Mouse (Mus musculus): ENCODE measurements at regions not wholly inside any gene's neighbourhood (a gene's known extent, or its start where the extent isn't known, plus 50 kb on each side); places are given as distances from the start of the nearest gene placed in this dataset.

GRCm38 (mm10) chr12:5637571-5638275, 262.2 kb upstream of the Klhl29 start:
- TF ChIP-seq CTCF (IDR thresholded peaks at IDR 0.05; ENCODE audit: borderline replicate concordance, extremely low read depth, insufficient read depth, insufficient read length) (no peak), POLR2A (IDR thresholded peaks at IDR 0.05; ENCODE audit: borderline replicate concordance, extremely low read depth, insufficient read depth, insufficient read length, poor library complexity, severe bottlenecking) (no peak)
- DNase-seq (ENCODE audit: low read depth) = peak; percentile 81

GRCm38 (mm10) chr12:5633971-5634370, 258.5 kb upstream of the Klhl29 start:
- peak; percentile 14 for DNase-seq (ENCODE audit: low read depth)
- no peak for TF ChIP-seq POLR2A (IDR thresholded peaks at IDR 0.05; ENCODE audit: borderline replicate concordance, extremely low read depth, insufficient read depth, insufficient read length, poor library complexity, severe bottlenecking)
- TF ChIP-seq CTCF (IDR thresholded peaks at IDR 0.05; ENCODE audit: borderline replicate concordance, extremely low read depth, insufficient read depth, insufficient read length) = no peak

DNA sequence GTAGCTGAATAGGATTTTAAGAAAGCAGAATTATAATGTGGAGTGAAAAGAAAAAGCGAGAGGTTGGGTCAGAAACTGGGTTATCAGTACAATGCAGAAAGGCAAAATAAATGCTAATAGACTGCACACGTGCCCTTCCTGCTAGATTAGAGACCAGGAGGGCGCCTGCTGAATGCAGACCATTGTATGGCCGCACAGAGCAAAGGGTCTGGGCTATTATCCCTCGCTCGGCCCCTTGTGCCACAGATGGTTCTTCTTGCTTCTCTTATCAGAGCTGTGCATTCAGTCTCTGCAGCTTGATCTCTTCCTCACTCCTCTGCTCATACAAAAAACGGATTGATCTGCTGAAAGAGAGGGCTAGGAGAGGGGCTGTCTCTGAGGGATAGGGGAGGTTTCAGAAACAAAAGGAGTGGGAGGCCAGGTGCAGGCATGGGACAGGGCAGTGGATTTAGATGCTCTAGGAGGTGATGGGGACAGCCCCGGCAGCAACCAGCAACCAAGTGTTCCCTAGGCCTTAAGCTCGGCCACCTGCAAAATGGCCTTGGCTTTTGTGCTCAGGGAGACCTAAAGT, 225.7 kb upstream of the Klhl29 start:
- TF ChIP-seq CTCF (IDR thresholded peaks at IDR 0.05; ENCODE audit: borderline replicate concordance, extremely low read depth, insufficient read depth, insufficient read length) = no peak
- TF ChIP-seq POLR2A (IDR thresholded peaks at IDR 0.05; ENCODE audit: borderline replicate concordance, extremely low read depth, insufficient read depth, insufficient read length, poor library complexity, severe bottlenecking) = no peak
- DNase-seq (ENCODE audit: low read depth) = peak; percentile 54

- TF ChIP-seq POLR2A (IDR thresholded peaks at IDR 0.05; ENCODE audit: borderline replicate concordance, extremely low read depth, insufficient read depth, insufficient read length, poor library complexity, severe bottlenecking) (no peak), CTCF (IDR thresholded peaks at IDR 0.05; ENCODE audit: borderline replicate concordance, extremely low read depth, insufficient read depth, insufficient read length) (no peak)
- DNase-seq (ENCODE audit: low read depth) = no peak
Measured at GRCm38 (mm10) chr12:5599426-5599825, 223.9 kb upstream of the Klhl29 start.

DNA sequence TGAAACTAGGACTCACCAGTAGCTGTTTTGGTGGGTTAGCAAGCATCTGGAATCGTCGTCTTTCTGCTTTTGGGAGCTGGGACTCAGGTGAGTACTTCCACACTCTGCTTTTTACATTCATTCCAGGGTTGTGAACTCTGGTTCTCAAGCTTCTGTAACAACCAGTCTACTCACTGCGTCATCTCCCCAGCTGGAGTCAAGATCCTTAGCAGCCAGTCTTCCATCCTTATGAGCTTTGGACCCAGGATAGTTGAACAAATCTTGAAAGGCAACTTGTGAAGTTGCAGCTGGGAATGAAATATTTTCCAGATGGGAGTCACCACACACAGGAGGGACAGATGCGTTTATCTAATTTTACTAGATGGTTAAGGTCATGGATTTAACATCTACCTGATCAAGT, 223.5 kb upstream of the Klhl29 start:
- TF ChIP-seq CTCF (IDR thresholded peaks at IDR 0.05; ENCODE audit: borderline replicate concordance, extremely low read depth, insufficient read depth, insufficient read length) (no peak), POLR2A (IDR thresholded peaks at IDR 0.05; ENCODE audit: borderline replicate concordance, extremely low read depth, insufficient read depth, insufficient read length, poor library complexity, severe bottlenecking) (no peak)
- no peak for DNase-seq (ENCODE audit: low read depth)

DNA sequence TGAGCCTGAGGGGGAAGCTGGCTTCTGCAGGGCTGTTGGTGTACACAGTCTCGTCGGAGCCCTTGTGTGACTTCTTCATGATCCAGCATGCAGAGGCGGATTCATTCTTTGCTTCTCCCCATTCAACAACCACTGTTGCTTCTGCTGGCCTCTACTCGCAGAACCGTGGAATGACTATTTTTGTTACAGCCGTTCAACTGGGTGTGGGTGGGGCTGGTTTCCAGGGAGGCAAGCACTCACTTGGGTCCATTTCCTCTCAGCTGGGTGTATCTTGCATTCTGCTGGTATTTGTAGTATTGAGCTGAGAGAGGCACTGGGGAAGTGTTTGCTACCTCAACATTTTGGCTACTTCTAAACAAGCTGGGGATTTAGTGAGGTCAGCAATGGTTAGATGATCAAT, 197.3 kb upstream of the Klhl29 start:
- TF ChIP-seq CTCF (IDR thresholded peaks at IDR 0.05; ENCODE audit: borderline replicate concordance, extremely low read depth, insufficient read depth, insufficient read length) (no peak), POLR2A (IDR thresholded peaks at IDR 0.05; ENCODE audit: borderline replicate concordance, extremely low read depth, insufficient read depth, insufficient read length, poor library complexity, severe bottlenecking) (no peak)
- no peak for DNase-seq (ENCODE audit: low read depth)

- no peak for TF ChIP-seq POLR2A (IDR thresholded peaks at IDR 0.05; ENCODE audit: borderline replicate concordance, extremely low read depth, insufficient read depth, insufficient read length, poor library complexity, severe bottlenecking)
- TF ChIP-seq CTCF (IDR thresholded peaks at IDR 0.05; ENCODE audit: borderline replicate concordance, extremely low read depth, insufficient read depth, insufficient read length) = no peak
Measured at GRCm38 (mm10) chr12:5568941-5569340, 193.5 kb upstream of the Klhl29 start.

DNA sequence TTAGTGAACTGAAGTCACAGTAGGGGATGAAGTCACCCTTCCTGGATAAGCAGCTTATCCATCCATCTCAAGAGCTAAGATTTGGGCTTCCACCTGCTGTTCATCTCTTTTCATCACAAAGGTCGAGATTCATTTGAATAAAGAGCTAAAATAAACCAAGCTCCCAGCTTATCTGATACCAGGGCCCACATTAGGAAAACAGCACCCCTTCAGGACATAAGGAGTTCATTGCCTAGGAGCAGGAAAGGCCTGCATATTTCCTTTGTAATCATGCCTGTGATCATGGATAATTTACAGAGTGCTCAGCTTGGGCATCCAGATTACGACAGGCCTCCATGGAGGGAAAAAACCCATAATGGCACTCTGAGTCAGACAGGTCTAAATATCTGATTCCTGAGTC, 190.7 kb upstream of the Klhl29 start:
- TF ChIP-seq POLR2A (IDR thresholded peaks at IDR 0.05; ENCODE audit: borderline replicate concordance, extremely low read depth, insufficient read depth, insufficient read length, poor library complexity, severe bottlenecking) = no peak
- TF ChIP-seq CTCF (IDR thresholded peaks at IDR 0.05; ENCODE audit: borderline replicate concordance, extremely low read depth, insufficient read depth, insufficient read length) = 0 out of 2 replicates have a peak, but pooled peaks have one; percentile 5
- DNase-seq (ENCODE audit: low read depth) = peak; percentile 39

More at GRCm38 (mm10) chr12:5568941-5569340, 193.5 kb upstream of the Klhl29 start:
- no peak for DNase-seq (ENCODE audit: low read depth)

GRCm38 (mm10) chr12:5552607-5553006, 177.1 kb upstream of the Klhl29 start:
- no peak for DNase-seq (ENCODE audit: low read depth)
- TF ChIP-seq CTCF (IDR thresholded peaks at IDR 0.05; ENCODE audit: borderline replicate concordance, extremely low read depth, insufficient read depth, insufficient read length) = no peak
- no peak for TF ChIP-seq POLR2A (IDR thresholded peaks at IDR 0.05; ENCODE audit: borderline replicate concordance, extremely low read depth, insufficient read depth, insufficient read length, poor library complexity, severe bottlenecking)

- no peak for DNase-seq (ENCODE audit: low read depth)
- no peak for TF ChIP-seq POLR2A (IDR thresholded peaks at IDR 0.05; ENCODE audit: borderline replicate concordance, extremely low read depth, insufficient read depth, insufficient read length, poor library complexity, severe bottlenecking)
Measured at GRCm38 (mm10) chr12:5551901-5552300, 176.4 kb upstream of the Klhl29 start.

DNA sequence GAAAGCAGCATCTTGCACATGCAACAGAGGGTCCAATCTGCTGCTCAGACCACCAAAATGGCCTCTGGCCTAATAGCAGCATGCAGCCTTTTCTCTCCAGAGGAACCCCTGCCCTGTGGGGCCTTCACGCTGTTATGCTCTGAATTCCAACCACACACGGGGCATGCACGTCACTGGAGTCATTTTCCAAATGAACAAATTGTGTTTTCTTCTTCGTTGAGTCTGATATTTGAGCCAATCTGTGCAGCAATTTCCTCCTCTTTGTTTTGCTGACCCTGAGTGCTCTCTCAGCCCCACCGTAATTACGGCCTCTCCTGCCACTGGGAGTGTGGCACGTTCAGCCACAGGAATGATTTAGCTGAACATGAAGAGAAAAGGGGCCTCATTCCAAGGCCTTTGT, 174.3 kb upstream of the Klhl29 start:
- peak; percentile 58 for DNase-seq (ENCODE audit: low read depth)
- no peak for TF ChIP-seq POLR2A (IDR thresholded peaks at IDR 0.05; ENCODE audit: borderline replicate concordance, extremely low read depth, insufficient read depth, insufficient read length, poor library complexity, severe bottlenecking)
- no peak for TF ChIP-seq CTCF (IDR thresholded peaks at IDR 0.05; ENCODE audit: borderline replicate concordance, extremely low read depth, insufficient read depth, insufficient read length)

- no peak for TF ChIP-seq CTCF (IDR thresholded peaks at IDR 0.05; ENCODE audit: borderline replicate concordance, extremely low read depth, insufficient read depth, insufficient read length)
- no peak for TF ChIP-seq POLR2A (IDR thresholded peaks at IDR 0.05; ENCODE audit: borderline replicate concordance, extremely low read depth, insufficient read depth, insufficient read length, poor library complexity, severe bottlenecking)
- DNase-seq (ENCODE audit: low read depth) = peak; percentile 75
Measured at GRCm38 (mm10) chr12:5547698-5548097, 172.2 kb upstream of the Klhl29 start.

Data from brain, embryonic 14.5 days (tissue).